Mouse (Mus musculus) left cerebral cortex, adult 18-20 months (tissue): ENCODE measurements around the gene Adi1. TPM values are rescaled to one million over a fixed set of nuclear protein-coding genes. Genes with fewer than 3 reads are reported as not detected.

ENCODE experiments used
- DNase-seq, 2 experiments: peaks; one replicate each; pipeline ENCODE4 v3.0.0; 2021 to 2022; ENCODE audit warnings: low spot score in 2 of 2, mixed read lengths in 1 of 2
- total RNA-seq, 2 experiments: library from RNA; stranded (reverse); gene quantifications; 2 replicates each; pipeline ENCODE4 v1.2.3; 2021

Gene Adi1
- total RNA-seq, 2 experiments from 2014 or later, result 36.5 to 37.2 TPM

DNA sequence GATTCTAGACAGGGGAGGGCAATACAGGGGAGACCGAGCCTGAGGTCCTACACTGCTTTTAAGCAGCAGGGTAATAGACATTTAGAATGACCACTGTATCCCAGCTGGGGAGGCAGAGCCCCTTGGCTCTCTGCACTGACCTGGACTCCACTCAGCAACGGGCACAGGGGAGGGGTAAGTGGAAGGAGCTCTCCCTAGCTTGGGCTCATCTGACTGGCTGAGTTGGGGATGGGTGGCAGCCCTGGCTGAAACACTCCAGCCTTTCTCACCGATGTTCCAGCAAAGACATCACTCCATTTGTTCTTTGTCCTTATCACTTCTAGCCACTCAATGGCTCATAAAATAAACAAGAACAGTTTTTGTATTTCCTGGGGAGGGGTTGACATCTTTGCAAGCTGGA, 18.7 kb downstream of the Adi1 start:
- no peak for DNase-seq

DNA sequence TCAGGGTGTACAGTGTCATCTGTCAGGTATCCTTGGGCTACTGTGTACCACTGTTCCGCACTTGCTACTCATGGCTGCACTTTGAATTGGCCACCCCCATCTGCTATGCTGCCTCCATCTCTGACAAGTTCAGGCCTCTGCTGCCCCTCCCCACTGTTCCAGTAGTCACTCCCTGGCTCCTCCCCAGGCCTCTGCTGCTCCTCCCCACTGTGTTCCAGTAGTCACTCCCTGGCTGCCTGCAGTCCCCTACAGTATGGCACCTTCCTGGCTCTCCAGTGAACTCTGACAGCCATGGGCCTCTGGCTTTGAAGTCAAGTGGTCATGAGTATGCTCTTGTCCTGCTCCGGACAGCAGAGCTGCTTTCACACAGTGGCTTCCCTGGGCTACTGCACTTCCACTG, 19.2 kb downstream of the Adi1 start:
- no peak for DNase-seq

DNA sequence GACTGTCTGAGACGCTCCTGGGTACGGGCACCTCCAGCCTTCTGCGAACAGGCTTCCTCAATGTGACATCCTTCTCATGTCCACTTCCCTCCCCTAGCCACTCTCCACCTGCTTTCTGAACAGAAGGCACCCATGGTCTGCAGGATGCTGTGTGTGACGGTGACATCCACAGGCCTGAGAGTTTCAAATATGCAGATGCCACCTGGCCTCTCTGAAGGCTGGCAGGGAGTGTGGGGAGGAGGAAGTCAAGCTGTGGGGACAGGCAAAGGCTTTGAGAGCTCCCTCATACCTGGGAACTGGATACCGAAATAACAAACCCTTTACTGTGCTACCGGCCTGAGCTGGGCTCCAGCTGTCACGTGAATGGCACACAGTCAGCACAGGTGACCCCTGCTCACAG, 19.7 kb downstream of the Adi1 start:
- no peak for DNase-seq

DNA sequence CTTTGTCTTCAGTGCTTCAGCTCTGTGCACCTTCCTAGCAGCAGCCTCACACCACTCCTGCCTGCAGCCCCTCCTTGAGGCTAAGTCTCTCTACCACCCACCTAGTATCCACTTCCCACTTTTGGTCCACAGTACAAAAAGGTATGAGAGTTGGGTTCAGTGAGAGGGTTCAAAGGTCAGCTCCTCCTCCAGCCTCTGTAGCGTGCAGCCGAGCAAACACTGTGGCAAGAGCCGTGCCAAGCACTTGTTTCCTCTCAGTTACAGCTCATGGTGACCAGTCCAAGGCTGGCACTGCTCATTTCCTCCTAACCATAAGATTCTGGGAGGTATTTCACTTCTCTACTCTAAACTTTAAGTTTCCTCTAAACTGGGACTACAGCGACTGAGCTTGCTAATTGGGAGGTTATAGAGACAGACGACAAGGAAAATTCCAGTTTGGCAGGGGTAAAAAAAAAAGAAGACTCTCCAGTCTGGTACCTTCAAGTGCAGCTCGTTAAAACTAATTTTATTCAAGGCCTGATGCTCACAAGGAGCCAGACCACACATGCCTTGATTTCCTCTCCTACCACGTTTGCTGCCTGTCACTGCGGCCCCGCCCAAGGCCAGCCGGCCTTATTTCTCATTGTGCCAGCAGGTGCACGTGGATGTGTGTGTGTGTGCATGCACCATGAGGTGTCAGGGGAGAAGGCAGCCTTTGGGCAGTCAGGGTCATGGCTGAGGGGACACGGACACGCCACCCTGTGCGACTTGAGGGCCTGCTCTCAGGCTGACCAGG, 23.0 kb downstream of the Adi1 start:
- no peak for DNase-seq

DNA sequence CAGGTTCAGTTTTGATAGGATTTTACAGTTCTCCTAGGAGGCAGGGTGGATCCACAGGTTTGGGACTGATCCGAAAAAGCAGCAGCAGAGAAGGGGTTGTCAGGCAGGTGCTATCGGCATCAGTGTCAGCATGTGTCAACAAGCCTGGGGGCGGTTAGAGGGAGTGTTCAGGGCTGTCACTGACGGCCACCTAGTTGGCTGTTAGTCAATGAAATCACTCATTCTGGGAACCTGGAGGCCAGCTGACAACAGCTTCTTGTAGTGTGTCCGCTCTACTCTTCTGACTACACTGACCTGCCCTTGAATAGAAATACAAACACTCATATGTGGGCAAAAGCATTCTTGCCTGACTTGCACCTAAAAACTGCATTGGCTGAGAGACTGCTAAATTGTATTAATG, 24.1 kb downstream of the Adi1 start:
- no peak for DNase-seq

DNA sequence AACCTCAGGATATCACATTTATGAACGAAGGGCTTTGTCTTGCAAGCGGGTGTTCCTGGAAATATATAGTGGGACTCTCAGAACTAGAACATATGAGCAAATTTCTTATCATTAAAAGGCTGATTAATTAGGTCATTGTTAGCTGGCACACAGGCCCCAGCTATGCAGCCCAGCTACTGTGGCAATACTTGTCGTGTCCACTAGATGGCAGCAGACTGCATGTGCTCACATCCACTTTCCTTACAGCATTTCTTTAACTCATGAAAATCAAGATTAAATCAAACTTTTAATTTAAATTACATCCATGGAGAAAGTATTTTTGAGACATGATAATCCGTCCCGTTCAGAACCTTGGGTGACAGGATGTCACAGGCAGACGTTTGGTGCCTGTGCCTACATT, 24.6 kb downstream of the Adi1 start:
- peak; percentile 82 to 86 for DNase-seq

DNA sequence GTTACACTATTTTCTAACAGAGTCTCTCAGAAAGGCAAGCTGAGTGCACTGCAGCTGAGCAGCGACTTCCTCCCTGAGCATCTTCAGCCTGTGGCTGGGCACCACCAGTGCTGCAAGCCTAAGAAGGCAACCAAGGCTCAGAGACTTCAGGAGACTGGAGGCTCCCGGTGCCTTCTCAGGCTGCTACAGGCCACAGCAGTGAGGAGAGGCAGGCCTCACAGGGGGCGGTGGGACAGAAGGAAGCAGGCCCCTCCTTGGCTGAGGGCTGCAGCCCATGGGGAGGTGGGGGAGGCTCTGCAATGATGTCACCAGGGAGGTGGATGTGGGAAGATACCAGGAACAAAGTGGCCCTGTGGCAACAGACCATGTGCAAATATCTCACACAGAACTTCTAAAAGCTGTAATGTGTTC, 25.1 kb downstream of the Adi1 start:
- DNase-seq, result no peak

DNA sequence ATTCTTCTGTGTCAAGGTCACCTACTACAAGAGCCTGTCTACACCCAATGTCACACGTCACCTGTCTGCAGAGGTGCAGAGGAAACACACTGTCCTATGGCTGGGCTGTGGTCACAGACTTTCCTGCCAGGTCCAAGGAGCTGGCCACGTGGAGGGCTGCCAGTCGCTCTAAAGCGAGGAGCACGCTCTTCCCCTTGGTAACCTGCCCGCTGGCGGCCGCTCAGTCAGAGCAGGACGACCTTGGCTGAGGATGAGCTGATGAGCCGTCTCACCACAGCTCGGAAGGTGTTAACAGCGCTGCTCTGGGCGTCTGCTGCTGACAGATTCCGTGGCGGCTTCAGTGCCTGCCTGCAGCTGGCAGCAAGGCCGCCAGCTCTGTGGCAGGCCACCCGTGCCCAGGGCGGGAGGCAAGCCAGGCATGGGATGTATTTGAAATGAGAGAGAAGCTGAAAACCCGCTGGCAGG, 25.6 kb downstream of the Adi1 start:
- DNase-seq, result peak; percentile 47 to 66

DNA sequence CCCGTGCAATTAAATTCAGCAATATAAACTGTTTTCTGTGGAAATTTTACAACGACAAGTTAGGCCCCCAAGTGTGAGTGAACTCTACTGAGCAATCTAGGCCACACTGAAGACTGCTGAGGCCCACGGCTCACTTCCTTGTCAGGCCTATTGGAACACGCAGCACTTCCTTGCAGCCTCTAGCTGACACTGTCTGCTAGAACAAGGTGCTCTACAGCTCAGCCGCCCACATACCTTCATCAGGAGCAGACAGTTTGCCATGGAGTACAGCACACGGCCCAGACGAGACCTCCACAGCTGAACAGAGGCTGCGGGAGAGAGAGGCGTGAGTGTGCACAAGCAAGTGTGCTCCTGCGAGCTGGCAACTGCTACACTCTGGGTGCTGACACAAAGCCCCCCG, 26.3 kb downstream of the Adi1 start:
- peak in 1 of 2 experiments; percentile 61 for DNase-seq

DNA sequence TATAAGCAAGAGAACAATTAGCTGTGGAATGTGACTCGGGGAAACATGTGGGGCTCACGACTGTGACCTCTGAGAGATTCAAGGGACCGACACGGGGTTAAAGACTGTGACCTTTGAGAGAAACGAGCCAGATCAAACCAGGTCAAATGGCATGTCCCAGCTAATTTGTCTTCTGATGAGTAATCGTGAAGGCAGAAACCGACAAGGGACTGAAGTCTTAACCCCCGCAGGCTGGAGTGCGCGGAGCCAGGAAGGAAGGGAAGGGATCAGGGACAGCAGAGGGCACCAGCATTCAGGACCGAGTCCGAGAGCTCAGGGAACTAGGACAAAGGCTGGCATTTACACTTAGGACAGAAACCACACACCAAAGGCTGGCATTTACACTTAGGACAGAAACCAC, 29.4 kb downstream of the Adi1 start:
- no peak for DNase-seq

DNA sequence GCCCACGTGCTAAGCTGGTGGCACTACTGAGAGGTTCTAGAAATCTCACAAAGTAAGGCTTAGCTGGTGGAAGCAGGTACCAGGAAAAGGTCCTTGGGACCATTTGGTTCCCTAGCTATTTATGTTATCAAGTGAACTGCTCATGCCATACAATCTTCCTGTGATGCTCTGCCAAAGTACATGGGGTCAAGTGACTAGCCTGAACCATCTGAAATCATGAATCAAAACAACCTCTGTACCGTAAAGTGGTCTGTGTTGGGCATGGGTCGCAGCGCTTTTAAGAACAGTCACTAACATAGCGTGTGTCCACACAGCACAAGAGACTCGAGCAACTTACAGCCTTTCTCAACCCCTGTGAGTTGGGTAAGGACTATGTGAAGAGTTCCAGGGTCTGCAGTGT, 30.2 kb downstream of the Adi1 start:
- DNase-seq, result no peak

DNA sequence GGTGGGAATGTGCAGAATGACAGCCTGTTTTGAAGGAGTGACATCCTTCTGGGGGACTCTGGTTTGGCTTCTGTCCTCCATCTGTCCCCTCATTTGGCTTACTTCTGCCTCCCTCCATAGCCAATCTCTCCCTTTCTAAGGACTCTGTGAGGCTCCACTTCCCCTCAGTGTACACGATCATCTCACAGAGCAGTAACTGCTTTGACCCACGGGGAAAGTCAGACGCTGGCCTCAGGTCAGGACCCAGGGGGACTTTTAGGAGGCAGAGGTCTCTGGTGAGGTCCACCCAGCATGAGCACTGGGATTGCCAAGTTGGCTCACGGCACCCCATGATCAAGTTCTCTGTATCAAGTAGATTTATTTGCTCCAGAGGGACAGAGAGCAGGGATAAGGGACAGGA, 33.1 kb downstream of the Adi1 start:
- DNase-seq, result no peak

DNA sequence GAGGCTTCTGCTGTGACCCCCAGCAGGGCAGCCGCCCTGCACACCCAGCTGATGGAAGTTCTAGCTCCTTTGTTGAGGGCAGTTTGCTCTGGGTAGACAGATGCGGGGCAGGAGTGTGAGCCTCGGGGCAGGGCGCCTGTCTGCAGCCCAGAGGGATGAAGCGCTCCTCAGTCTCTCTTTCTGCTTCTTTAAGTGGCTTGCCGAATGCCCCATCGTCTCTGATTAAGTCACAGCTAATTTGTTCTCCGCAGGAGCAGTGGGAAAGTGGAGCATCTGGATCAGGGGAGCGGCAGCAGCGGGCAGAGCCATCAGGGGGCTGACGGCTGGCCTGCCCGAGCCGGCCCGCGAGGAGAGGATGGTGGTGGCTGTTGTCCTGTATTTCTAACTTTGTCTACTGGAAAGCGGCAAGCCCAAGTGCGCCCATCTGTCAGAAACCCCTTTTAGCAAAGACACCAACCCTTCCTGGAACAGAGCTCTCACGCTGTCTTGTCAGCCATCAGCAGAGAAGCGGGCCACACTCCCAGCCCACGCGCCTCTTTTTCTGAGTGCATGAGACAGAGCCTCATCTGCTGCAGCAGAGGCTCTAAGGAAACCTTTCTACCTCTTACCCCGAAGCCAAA, 35.6 kb downstream of the Adi1 start:
- peak; percentile 81 to 89 for DNase-seq

DNA sequence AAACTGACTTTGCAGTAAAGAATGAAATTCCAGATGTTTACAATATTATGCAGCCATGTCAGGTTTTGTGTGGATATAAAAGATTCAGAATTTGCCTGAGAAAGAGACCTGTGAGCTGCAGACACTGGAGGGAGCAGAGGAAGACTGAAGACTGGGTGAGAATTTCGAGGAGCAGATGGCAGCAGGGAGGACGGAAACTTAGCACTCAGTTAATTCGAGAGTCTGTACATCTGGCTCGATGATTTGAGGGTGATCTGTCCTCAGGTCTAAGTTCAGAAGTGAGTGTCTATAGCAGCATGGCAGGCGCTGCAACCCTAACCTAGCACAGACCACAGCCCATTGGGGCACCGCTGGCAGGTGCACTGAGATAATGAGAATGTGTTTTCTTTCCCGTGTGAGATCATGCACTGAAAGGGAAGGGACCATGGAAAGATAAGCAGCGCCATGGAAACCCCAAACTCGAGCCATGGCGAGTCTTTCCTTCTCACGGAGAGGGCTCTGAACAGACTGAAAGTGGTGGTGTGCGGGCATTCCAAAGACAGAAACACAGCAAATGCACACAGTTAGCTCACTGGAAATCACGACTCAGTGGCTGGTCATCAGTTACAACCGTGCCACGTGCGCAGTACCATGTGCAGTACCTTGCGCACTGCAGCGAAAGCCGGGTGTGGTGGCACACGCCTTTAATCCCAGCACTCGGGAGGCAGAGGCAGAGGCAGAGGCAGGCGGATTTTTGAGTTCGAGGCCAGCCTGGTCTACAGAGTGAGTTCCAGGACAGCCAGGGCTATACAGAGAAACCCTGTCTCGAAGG, 40.0 kb downstream of the Adi1 start:
- DNase-seq, result peak in 1 of 2 experiments; percentile 62

DNA sequence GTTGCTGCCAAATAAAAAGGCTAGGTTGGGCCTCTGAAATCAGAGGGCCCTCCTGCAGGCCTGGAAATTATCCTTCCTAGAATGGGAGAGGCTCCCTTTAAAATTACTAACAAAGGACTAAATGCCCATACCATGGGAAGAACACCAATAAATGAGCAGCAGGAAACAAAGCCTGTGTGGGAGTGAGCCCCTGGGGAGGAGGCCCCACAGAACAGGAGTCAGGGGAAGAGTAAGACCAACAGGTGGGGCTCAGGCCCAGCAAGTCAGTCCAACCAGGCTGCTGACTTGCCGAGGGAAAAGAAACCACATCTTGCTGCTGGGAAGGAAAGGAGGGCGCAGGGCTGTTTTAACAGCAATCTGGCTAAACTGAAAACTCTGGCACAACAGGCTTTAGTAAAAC, 42.0 kb downstream of the Adi1 start:
- no peak for DNase-seq

DNA sequence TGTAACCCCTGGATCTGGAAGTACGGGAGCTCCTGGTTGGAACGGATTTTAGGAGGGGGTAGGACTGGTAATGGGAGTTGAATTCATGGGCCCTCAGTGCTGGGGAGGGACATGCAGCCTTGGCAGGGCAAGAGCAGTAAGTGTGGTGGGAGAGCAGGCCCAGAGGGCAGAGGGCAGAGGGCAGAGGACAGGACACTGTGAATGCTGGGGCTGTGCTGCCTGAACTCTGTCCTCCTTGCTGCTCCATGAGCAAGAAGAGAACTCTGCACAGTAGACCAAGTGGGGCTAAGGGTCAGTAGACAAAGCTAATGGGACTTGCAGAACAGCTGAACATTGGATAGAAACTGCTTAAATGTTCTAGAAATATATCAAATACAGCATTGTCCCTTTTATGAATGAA, 43.1 kb downstream of the Adi1 start:
- no peak for DNase-seq

DNA sequence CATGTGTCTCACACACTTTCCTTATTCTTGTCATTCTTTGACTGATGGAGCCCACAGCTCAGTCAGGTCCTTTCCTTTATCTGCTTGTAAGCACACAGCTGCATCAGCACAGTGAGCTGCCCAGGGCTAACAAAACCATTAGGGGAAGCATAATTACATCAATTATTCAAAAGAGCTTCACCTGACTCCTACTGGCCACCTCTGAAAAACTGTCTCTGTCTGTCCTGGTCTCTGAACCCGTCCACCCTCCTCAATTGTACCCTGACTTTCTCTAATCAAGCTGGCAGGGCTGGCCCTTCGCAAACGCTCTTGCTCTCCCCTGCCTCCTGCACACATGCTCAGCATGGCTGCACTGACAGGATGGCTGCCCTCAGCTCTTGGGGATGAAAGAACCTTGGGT, 49.3 kb downstream of the Adi1 start:
- DNase-seq, result no peak

DNA sequence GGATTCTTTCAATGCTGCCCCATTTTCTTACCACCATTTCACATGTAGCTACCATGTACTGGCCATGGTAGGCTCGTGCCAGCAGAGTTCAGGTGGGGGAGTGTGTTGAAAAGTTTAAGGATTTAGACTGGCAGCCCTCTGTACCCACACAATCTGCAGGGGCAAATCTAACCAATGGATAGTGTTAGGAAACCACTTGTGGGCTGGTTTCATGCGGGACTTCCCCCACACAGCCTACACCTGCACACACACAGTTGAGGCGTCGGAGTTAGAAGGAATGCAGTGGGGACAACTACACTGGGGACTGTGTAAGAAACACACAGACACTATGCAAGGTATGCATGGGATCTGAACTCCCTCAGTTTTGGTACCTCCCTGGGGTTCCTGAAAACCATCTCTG, 51.2 kb downstream of the Adi1 start:
- DNase-seq, result no peak

DNA sequence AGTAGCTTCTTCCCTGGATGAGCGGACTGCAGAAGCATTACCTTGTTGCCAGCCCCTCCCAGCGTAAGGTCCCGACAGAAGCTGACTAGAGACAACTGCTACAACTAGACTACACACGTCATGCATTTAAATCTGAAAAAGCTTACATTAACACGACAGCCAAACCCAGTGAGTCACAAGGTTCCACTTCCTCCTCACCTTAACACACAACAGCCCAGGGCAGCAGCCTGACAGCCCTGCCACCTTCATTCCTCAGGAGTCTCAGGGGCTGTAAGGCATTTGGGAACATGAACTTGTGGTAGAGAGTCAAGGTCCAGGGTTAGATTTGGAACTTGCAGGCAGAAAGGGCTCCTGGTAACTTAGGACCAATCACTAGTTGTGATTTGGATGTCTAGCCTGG, 52.0 kb downstream of the Adi1 start:
- DNase-seq, result no peak
